Mouse (Mus musculus): ENCODE data around the gene Rab4a.

Rab4a gene

DNA sequence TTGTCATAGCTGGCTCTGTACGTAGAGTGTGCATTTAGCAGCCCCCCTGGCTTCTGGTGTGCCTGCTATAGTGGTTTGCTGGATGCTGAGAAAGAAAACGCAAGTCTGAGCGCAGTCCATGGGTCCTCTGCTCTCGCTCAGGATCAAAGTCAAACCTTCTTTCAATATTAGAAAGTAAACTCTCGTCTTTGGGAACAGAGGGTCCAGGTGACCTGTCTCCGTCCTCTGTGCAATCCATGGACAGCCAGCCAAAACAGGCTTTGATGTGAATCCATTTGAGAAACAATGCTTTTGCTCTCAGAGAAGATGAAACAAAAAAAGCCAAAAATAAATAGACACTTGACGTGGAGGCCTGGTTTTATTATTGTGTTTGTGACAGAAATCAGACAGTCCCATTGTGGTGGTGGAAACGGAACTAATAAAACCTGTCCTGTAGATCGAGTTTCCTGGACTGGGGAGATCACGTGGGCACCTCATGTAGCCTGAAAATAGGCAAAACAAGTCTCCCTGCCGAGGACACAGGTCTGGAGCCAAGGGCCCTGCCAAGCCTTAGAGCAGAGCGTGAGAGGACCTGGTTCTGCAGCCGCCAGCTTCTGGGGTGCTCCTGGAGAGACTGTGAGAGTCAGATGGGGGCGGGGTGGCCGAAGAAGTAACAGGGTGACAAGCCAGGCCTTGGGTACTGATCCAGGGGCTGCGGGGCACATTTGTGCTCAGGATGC is 7.5 kb downstream of the Rab4a start:
- no peak for DNase-seq (ENCODE audit: low spot score)

DNA sequence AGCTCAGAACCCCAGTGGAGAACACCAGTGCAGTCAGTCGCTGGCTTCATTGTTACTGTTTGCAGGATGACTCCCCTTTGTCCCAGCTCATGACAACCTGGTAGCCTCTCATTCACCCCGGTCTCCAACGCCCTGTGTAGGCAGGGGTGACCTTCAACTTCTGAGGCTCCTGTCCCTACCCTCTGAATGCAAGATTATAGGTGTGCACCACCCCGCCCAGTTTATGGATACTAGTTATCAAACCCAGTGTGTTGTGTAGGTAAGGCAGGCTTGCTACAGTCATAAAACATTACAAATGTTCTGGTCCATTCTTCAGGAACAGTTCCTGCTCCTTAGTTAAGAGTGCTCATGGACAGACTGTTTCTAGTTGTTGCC is 8.1 kb downstream of the Rab4a start:
- no peak for DNase-seq (ENCODE audit: low spot score)

DNA sequence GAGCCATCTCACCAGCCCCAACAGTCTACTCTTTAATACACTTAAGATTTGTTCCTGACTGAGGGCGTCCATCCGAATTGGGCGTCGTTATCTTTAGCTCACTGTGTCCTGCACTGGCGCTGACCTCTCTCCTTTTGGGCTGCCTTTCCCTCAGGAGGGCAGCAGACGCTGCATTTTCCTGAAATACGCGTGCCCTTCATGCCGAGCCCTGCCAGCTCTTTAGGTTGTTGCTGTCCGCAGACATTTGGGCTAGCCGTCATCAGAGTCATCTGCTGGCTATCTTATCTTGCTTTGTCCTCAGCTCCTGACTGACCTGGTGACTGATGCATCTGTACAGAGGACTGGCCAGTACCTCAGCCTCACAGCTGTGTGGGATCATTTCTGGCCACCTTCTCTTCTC is 9.5 kb downstream of the Rab4a start:
- no peak for DNase-seq (ENCODE audit: low spot score)

DNA sequence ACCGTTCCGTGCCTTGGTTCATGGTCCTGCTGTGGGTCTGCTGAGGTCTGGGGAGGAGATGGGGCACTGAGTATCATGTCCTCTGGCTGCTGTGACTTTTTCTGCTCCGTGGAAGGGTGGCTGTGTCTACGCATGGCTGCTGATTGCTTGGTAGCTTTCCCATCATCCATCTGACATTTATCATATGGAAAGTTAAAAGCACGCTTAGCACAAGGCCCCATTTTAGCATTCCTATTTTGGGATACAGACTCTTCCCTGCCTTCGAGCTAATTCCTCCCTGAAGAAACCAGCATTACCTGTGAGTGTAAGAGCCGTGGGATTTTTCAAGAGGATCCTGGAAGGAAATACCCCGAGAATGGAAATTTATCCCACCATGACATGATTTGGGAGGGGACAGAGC is 11.2 kb downstream of the Rab4a start:
- DNase-seq (ENCODE audit: low spot score), result no peak

DNA sequence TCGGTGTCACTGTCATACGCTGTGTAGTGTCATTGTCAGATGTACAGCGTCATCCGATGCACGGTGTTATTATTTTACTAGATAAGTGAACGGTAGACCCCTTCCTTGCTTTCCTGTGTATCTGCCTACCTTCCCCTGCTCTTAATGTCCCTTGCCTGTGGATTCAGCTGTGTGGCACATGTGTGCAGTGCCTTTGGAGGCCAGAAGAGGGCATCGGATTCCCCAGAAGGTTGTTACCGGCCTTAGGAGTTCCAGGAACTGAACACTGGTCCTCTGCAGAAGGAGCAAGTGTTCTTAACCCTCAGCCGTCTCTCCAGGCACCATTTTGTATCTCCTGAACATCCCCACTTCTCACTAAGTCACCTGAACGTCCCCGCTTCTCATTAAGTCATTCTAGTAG is 12.0 kb downstream of the Rab4a start:
- no peak for DNase-seq (ENCODE audit: low spot score)

DNA sequence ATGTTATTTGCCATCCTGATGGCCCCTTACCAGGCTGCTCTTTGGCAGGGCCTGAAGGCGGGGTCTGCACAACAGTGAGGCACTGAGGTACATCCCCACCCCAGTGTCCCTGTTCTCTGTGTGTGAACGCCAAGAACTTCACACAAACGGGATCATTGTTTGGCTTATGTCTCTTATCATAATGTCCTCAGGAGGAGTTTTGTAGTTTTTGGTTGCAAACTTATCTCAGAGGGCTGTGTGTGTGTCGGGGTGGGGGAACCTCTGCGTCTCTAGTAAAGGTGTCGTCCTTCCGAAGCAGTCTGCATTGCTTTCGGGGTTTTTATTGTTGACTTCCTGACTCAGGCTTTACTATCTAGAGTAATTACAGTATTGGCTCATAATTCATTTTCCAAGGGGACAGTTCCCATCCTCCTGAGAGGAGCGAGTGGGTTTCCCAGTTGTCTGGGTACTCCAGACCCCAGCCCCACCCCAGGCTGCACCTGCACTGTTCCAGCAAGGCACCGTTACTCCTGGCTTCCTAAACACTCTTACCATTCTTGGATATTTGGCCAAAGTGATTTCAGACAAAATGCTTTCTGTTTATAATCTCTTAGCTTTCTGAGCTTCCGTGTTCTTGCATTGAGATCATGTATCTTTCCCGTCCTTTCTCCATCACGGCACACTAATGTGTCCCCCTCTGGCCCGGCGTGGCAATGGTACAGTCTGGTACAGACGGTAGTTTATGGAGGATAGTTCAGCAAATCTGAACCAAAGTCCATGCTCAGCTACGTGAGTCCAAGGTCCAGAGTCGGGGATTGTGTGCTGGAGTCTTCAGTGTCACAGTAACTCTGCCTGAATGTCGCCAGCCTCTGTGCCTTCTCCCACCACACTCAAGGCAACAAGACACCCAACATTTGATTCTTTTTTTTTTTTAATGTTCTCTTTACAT is 14.2 kb downstream of the Rab4a start:
- DNase-seq (ENCODE audit: low spot score), result no peak

DNA sequence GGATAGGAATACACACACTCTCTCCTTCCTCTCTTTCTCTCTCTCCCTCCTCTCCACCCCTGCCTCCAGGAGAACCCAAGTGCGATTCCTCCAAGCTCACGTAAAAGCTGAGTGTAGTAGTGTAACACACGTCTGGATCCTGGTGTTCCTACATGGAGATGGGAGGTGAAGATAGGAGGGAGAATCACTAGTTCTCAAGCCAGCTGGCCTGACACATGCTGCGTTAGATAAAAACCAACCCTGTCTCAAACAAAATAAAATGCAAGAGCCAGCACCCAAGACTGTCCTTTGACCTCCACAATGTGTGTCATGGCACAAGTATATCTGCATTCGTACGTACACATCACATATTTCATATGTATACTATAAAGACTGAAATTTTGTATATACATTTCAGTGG is 15.0 kb downstream of the Rab4a start:
- no peak for DNase-seq (ENCODE audit: low spot score)

DNA sequence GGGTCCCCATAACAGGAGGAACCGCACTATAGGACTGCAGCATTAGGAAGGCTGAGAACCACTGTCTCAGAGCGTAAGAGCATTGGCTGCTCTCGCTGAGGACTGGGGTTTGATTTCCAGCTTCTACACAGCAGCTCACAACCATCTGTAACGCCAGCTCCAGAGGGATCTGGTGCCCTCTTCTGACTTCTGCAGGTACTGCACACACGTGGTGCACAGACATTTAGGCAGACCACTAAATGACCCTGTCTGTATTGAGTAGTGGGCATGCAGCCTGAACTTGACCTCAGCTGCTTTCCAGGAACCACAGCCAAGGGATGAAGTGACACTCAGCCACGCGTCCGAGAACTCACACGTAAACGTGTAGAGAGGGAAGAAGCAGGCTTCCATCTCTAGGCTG is 17.3 kb downstream of the Rab4a start:
- no peak for DNase-seq (ENCODE audit: low spot score)

DNA sequence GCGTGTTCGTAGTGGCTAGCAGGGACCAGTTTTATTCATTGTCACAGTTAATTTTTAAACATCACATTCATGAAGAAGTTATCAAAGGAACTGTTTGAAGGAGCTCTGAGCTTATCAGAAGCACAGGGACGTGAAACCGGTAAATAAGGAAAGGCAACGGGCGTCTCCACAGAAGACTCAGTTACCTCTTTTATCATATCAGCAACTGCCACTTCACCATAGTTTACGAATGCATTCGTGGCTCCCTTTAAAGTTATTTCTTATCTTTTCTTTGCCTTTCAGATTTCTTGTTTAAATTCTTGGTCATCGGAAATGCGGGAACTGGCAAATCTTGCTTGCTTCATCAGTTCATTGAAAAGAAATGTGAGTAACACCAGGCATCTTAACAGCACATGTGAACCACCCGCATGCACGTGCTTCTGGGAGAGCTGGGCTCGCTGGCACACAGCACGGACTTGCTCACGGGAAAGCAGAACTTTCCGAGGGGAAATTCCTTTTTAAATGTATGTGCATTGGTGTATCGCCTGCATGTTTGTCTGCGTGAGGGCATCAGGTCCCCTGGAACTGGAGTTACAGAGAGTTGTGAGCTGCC is 17.8 kb downstream of the Rab4a start:
- DNase-seq (ENCODE audit: low spot score), result no peak

DNA sequence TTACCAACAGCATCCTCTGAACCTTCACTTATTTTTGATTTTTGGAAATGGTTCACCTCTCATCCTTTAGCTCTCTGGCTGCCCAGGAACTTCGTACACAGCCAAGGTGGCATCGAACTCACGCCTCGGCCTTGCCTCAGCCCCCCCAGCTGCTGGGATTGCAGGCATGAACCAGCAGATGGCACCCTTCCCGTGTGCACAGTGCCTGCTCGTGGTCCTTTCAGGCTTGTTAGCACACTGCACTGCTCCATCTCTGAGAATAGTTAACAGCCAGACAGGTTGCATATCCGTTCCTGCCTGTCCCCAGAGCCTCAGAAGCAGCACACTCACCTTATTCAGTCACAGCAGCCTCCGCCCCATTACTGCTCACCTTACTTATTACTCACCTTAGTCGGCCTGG is 20.2 kb downstream of the Rab4a start:
- no peak for DNase-seq (ENCODE audit: low spot score)

DNA sequence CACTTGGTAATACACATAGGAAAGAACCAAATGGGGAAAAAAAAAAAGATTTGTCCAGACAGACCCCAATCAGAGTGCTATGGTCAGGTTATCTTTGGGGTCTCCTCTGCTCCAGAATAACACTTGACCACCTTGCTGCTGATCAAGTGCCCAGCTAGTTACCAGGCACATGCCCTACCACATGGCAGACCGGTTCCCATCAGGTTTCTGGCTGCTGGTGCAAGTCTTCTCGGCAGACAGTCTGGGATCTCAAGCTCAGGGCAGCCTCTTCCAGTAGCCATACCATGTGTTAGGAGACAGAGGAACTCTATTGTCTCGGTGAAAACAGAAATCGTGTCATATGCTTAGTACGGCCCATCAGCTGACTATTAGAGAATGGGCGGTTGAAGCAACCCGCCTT is 21.0 kb downstream of the Rab4a start:
- no peak for DNase-seq (ENCODE audit: low spot score)

DNA sequence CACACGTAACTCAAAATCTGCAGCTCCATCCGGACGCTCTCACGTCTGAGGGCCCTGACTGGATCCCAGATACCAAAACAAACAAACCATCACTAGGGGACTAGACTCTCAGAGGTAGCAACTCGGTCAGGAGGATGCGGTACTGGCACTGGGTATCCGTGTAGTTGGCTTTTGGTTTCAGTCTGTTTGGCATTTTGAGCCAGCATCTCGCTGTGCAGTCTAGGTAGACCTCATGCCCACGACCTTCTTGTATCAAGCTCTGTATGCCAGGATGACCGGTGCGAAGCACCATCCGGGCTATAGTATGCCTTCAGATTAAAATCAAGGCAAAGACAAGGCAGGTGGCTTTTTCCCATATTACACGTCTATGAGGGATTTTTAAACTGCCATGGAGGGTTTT is 21.7 kb downstream of the Rab4a start:
- no peak for DNase-seq (ENCODE audit: low spot score)

DNA sequence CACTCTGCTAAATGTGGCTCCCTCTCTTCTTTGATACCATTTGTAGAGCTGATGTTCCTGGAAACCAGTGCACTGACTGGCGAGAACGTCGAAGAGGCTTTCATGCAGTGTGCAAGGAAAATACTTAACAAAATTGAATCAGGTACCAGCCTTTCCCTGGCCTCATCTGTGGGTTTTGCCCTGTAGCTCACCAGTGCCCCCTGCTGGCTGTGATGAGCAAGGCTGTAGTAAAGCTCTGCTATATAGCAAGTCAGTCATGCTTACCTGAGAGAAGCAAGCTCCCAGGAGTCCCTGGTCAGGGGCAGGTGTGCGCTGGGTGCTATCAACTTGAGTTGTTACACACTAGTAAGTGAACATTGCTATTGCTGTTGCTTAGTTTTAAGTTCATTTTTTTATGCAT is 27.0 kb downstream of the Rab4a start:
- DNase-seq (ENCODE audit: low spot score), result no peak

DNA sequence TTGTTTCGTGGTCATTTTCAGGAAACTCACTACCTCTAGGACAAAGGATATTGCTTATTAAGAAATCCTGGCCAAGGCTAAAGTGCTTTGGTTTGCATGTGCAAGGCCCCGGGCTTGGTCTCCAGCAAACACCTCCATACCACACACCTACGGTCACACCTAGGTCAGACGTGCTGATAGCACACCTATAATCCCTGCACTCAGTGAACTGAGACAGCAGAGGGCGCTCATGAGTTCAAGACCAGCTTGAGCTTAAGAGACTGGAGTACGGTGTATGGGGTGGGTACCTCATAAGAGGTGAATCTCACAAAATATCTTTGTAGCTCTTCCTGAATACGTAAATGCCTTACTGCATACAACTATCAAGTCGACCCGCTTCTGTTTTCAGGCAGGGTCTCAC is 29.7 kb downstream of the Rab4a start:
- DNase-seq (ENCODE audit: low spot score), result no peak

DNA sequence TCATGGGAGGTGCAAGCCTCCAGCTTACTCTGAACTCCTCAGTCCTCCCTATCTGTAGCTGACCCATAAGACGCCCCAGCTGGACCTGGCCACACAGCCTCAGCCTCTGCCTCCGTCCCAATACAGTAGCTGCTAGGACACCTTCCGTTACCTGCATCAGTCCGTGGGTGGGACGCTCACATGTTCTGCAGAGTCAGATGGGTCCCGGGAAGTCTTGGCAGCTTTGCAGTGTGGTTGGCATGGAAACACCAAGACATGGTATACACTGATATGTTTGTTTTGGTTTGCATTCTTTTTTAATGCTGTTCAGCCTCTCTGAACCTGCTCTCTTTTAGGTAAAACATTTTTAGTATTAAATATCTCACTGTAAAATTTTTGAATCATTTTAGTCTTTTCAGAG is 30.6 kb downstream of the Rab4a start:
- DNase-seq (ENCODE audit: low spot score), result no peak

DNA sequence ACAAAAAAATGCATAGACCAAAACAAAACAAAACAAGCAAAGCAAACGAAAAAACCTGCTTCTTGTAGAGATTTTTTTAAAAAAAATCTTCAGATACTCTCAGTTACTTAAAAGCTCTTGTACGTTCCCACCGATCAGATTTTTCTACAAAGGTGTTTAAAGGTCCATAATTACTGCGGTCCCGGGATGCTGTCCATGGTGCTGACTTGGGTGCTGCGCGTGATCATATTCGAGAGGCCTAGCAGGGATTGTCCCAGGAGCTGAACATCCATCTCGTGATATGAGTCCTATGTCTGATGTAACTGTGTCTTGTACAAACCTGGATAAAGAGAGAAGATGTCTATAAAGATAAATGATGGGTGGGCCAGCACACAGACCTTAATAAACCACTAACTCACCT is 32.7 kb downstream of the Rab4a start:
- DNase-seq (ENCODE audit: low spot score), result no peak

DNA sequence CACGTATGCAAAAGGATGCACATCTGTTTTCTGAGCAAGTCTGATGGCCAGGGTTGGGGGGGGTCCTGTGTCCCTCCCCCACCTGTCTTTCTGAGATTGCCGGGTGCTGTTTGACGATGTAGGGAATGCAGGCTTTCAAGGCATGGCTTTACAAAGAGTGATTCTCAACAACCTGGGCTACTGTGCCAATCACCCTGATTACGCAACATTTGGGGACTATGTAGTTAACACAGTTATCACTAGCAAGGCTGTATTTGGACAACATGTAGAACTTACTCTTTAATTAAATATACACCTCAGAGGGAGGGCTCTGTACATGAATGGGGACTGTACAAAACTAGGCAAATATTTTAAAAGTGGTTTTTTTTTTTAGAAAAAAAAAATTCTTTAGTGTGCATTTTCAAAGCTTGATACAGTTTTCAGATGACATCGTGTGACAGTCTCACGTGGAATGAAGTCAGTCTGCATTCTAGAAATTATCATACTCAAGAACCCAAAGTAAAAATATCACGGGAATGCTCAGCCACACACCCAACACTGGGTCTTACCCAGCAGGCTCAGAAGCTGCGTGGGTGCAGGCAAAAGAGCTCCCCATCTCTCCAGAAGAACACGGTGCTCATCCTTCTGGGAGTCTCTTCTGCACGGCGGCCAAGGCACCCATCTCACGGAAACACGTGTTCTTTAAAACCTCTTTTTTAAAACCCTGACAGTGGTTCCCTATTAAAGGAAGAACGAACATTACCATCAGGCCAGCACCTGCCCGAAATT is 35.0 kb downstream of the Rab4a start:
- DNase-seq (ENCODE audit: low spot score), result peak; percentile 83

DNA sequence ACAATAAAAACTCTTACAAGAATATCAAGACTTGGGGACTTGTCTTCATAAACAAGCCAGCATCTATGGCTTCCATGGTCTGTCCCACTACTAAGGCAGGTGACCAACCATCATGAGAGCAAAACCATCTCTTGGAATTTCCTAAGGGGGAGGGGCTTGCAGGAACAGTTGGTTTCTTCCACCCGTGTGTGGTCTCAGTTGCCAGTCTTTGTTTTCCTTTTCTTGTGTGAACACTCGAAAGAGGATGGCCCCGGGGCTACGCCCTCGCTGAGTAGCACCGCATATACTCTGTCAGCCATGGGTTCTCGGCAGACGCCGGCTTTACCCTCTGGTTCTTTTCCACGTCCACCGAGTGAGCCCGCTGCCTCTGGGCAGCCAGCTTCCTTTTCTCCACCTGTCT is 36.3 kb downstream of the Rab4a start:
- DNase-seq (ENCODE audit: low spot score), result no peak

DNA sequence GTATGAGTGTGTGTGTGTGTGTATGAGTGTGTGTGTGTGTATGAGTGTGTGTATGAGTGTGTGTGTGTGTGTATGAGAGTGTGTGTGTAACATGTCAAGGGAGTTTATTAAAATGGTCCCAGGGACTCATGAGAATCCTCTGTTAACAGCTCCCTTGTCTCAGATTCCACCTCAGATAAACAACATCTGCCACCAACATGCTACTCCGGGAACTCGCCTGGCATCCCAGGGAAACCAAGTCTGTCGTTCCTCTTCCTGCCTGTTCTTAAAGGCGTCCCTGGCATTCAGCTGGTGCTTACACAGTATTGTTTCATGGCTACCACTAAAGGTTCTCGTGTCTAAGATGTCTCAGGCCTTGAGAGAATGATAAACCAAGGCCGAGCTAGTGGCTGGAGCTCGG is 38.6 kb downstream of the Rab4a start:
- no peak for DNase-seq (ENCODE audit: low spot score)

DNA sequence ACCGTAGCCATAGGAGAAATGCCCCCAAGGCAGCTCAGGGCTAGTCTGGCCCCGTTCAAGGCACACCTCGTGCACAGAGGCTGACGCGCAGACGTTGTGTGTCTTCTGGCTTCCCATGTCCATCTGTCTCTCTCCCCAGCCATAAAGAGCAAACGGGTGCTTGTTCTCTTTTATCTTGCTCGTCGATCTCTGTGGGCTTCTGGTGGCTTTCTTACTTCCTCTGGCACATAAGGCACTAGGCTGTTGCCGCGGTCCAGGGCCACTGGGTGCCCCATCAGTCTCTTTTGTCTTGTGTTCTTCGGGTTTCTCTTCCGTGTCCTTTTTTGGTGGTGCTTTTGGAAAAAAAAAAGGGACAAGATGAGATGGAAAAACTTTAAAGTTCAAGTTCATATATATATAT is 39.3 kb downstream of the Rab4a start:
- no peak for DNase-seq (ENCODE audit: low spot score)

DNA sequence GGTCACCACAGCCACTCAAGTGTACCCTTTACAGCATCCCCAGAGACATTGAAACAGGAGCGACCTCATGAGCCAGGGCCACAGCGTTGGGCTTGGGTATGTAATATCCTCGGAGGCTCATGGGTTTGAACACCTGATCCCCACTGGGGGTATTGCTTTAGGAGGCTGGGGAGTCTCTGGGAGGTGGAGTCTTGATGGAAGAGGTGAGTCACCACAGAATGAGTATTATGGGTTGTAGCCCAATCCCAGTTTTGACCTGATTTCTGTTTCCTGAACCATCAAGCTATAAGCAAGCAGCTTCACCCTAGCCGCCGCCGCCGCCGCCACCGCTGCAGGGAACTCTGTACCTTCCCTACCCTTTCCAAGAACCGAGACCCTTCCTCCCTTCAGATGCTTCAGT is 40.2 kb downstream of the Rab4a start:
- no peak for DNase-seq (ENCODE audit: low spot score)

DNA sequence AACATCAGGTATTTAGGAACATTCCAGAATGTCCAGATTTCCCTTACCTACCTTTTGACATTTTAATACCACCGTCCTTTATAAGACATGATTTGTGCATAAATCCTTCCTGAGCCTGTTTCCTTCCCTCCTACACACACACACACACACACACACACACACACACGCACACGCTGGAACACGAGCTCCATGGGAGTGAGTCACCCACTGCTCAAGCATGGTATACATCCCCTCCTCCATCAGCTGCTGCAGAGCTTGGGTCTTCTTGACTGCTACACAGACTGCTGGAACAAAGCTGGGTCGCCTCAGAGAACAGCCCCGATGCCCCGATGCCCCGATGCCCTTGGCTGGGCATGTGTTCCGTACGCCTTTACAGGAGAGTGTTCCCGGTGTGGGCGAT is 40.7 kb downstream of the Rab4a start:
- no peak for DNase-seq (ENCODE audit: low spot score)

DNA sequence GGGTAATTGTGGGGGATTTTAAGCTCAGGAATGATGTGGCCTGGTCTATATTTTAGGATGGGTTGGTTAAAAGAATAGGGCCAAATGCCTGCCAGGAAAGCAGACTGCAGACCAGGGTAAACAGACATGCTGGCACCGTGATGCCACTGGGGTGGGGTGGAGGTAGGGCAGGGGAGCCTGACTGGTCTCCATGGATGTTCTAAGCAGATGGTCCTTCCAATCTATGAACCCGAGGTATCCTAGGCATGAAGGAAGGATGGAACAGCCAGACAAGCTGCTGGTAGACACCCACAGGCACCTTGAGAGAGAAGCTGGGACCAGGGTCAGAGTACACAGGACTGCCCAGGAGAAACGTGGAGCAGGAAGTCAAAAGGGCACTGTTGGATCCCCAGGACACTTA is 41.8 kb downstream of the Rab4a start:
- DNase-seq (ENCODE audit: low spot score), result no peak
